25 mouse cellular contexts compared by ENCODE assay signal in genomic region chr1:40271486-40272055, GRCm38 (mm10). TPM values are rescaled to one million over a fixed set of nuclear protein-coding genes. Genes with fewer than 3 reads are reported as not detected.
DNase-seq lines count a peak whose midpoint lies in the region; ATAC-seq and TF ChIP-seq lines count a peak whose summit lies in the region.
"Had no signal": no experiment of that assay in that cellular context is flagged by ENCODE, and none has a peak within 500 bp of the region (broad histone marks: within the 10 kb centered on the region; RNA-seq: fewer than 3 reads in every experiment).

No protein-coding gene starts in this region.

- no peak for TF ChIP-seq POLR2A in cerebellum, adult 2 months (IDR thresholded peaks at IDR 0.05; ENCODE audit: borderline replicate concordance, insufficient read depth, low read length)

- H3K27me3 ChIP-seq in midbrain, embryonic 11.5 days (ENCODE audit: control insufficient read depth, insufficient read depth, low read length): no peaks in the 10 kb centered on the region
- H3K27me3 ChIP-seq in midbrain, embryonic 15.5 days (replicated peaks): 0 out of 2 replicates have a peak, but pooled peaks cover 3% of the 10 kb centered on the region
- H3K27me3 ChIP-seq in cerebellum, adult 2 months (ENCODE audit: control insufficient read depth, insufficient read depth, low read length): no peaks in the 10 kb centered on the region
- H3K27me3 ChIP-seq in hindbrain, embryonic 16.5 days (replicated peaks; ENCODE audit: control insufficient read depth, insufficient read depth, low read length): no peaks in the 10 kb centered on the region
- H3K27me3 ChIP-seq: forebrain, embryonic 12.5 days; forebrain, embryonic 15.5 days; hindbrain, embryonic 15.5 days; intestine, embryonic 15.5 days; Patski had no signal

- no peak overlapping the region for H3K4me2 ChIP-seq in midbrain, embryonic 11.5 days
- no peak overlapping the region for H3K4me2 ChIP-seq in midbrain, embryonic 15.5 days
- H3K4me2 ChIP-seq in hindbrain, embryonic 16.5 days (ENCODE audit: low read length): no peak overlapping the region
- H3K4me2 ChIP-seq: forebrain, embryonic 12.5 days; forebrain, embryonic 15.5 days; heart, embryonic 11.5 days; hindbrain, embryonic 12.5 days; hindbrain, embryonic 15.5 days; intestine, embryonic 15.5 days had no signal

- DNase-seq in midbrain, embryonic 11.5 days (ENCODE audit: low spot score, missing footprints): peak; percentile 26
- no peak for DNase-seq in cerebellum, adult 2 months
- no peak for DNase-seq in kidney, adult 11 months
- DNase-seq: adrenal gland, postnatal 10 days; cerebellum, adult 11 months; cerebellum, adult 8-10 months; cerebellum, postnatal 10 days; cerebellum, postnatal 36 days; gastrocnemius, adult 2 months; gastrocnemius, postnatal 14 days; heart, adult 2 months; kidney, adult 18-20 months had no signal

- no peak overlapping the region for H3K4me3 ChIP-seq in midbrain, embryonic 11.5 days (ENCODE audit: low read depth, low read length)
- H3K4me3 ChIP-seq in midbrain, embryonic 15.5 days: no peak overlapping the region
- no peak overlapping the region for H3K4me3 ChIP-seq in cerebellum, adult 2 months (replicated peaks; ENCODE audit: insufficient read depth, low read depth, low read length)
- no peak overlapping the region for H3K4me3 ChIP-seq in hindbrain, embryonic 16.5 days (ENCODE audit: low read length)
- H3K4me3 ChIP-seq: forebrain, embryonic 12.5 days; forebrain, embryonic 15.5 days; gastrocnemius, adult 2 months; heart, adult 2 months; hindbrain, embryonic 12.5 days; hindbrain, embryonic 15.5 days; intestine, embryonic 15.5 days had no signal

- no peak for TF ChIP-seq CTCF in cerebellum, adult 2 months (IDR thresholded peaks at IDR 0.05; ENCODE audit: borderline replicate concordance, insufficient read depth, low read depth, low read length)

- ATAC-seq in midbrain, embryonic 11.5 days (ENCODE audit: low FRiP score): no peak
- no peak for ATAC-seq in midbrain, embryonic 15.5 days (replicated peaks)
- ATAC-seq in common myeloid progenitor, adult 5-6 weeks (replicated peaks; ENCODE audit: low read depth, poor library complexity, severe bottlenecking): peak; percentile 21; the same call in 1 of the 2 replicates
- peak; percentile 33; the same call in 1 of the 2 replicates for ATAC-seq in granulocyte monocyte progenitor cell, adult 5-6 weeks (replicated peaks; ENCODE audit: poor library complexity, severe bottlenecking)
- ATAC-seq in hindbrain, embryonic 16.5 days: no peak
- ATAC-seq: forebrain, embryonic 15.5 days; intestine, embryonic 15.5 days; Patski had no signal

- H3K27ac ChIP-seq in midbrain, embryonic 11.5 days (ENCODE audit: low read depth, low read length): no peak overlapping the region
- no peak overlapping the region for H3K27ac ChIP-seq in midbrain, embryonic 15.5 days
- H3K27ac ChIP-seq in cerebellum, adult 2 months (ENCODE audit: insufficient read depth, low read length): no peak overlapping the region
- H3K27ac ChIP-seq in hindbrain, embryonic 16.5 days (ENCODE audit: low read depth, low read length): no peak overlapping the region
- H3K27ac ChIP-seq: forebrain, embryonic 12.5 days; forebrain, embryonic 15.5 days; gastrocnemius, adult 2 months; heart, adult 2 months; hindbrain, embryonic 12.5 days; hindbrain, embryonic 15.5 days; intestine, embryonic 15.5 days had no signal

- H3K9ac ChIP-seq in midbrain, embryonic 11.5 days (ENCODE audit: low read length): no peak overlapping the region
- no peak overlapping the region for H3K9ac ChIP-seq in midbrain, embryonic 15.5 days
- H3K9ac ChIP-seq in hindbrain, embryonic 16.5 days (ENCODE audit: low read depth, low read length): no peak overlapping the region
- H3K9ac ChIP-seq: forebrain, embryonic 12.5 days; forebrain, embryonic 15.5 days; hindbrain, embryonic 12.5 days; hindbrain, embryonic 15.5 days; intestine, embryonic 15.5 days had no signal

- H3K36me3 ChIP-seq in midbrain, embryonic 11.5 days (ENCODE audit: control insufficient read depth, insufficient read depth, low read length): no peaks in the 10 kb centered on the region
- H3K36me3 ChIP-seq in midbrain, embryonic 15.5 days (replicated peaks): no peaks in the 10 kb centered on the region
- H3K36me3 ChIP-seq in hindbrain, embryonic 16.5 days (ENCODE audit: control insufficient read depth, insufficient read depth, low read length): no peaks in the 10 kb centered on the region
- H3K36me3 ChIP-seq: forebrain, embryonic 12.5 days; forebrain, embryonic 15.5 days; hindbrain, embryonic 12.5 days; hindbrain, embryonic 15.5 days; intestine, embryonic 15.5 days had no signal

- no peaks in the 10 kb centered on the region for H3K9me3 ChIP-seq in midbrain, embryonic 11.5 days (ENCODE audit: control insufficient read depth, low read length)
- no peaks in the 10 kb centered on the region for H3K9me3 ChIP-seq in midbrain, embryonic 15.5 days
- H3K9me3 ChIP-seq in hindbrain, embryonic 16.5 days (ENCODE audit: control insufficient read depth, low read length): no peaks in the 10 kb centered on the region
- H3K9me3 ChIP-seq: forebrain, embryonic 12.5 days; forebrain, embryonic 15.5 days; hindbrain, embryonic 12.5 days; hindbrain, embryonic 15.5 days; intestine, embryonic 15.5 days had no signal

- 94% methylated on average over 10 of the region's 10 CpGs for WGBS in midbrain, embryonic 11.5 days
- WGBS in midbrain, embryonic 15.5 days: 94% methylated on average over 10 of the region's 10 CpGs
- WGBS in cerebellum, adult 2 months: 91% methylated on average over 10 of the region's 10 CpGs
- WGBS in hindbrain, embryonic 16.5 days: 95% methylated on average over 10 of the region's 10 CpGs

- no peaks in the 10 kb centered on the region for H3K4me1 ChIP-seq in midbrain, embryonic 11.5 days (ENCODE audit: control insufficient read depth, insufficient read depth, low read length)
- peaks cover 3% of the 10 kb centered on the region for H3K4me1 ChIP-seq in midbrain, embryonic 15.5 days
- H3K4me1 ChIP-seq in cerebellum, adult 2 months (ENCODE audit: control insufficient read depth, insufficient read depth, low read length): peaks cover 12% of the 10 kb centered on the region; the same call in 1 of the 2 replicates
- H3K4me1 ChIP-seq in hindbrain, embryonic 16.5 days (ENCODE audit: control insufficient read depth, insufficient read depth, low read depth, low read length): peaks cover 2% of the 10 kb centered on the region

RNA-seq across cellular contexts. Expression of gene Il1r1, which starts 46.7 kb away (rescaled TPM):
- polyA plus RNA-seq in midbrain, embryonic 11.5 days (2014; fragmentation: Nextera tagmentation; extraction: Ambion mirVana): 0.96 and 1.0 TPM in 2 replicates
- 0.80 and 0.83 TPM in 2 replicates for polyA plus RNA-seq in midbrain, embryonic 15.5 days (2015; fragmentation: Nextera tagmentation; extraction: Ambion mirVana)
- 11.8 and 14.4 TPM in 2 replicates for total RNA-seq in common myeloid progenitor, adult 5-6 weeks (2017)
- 3.0 and 3.1 TPM in 2 replicates for total RNA-seq in granulocyte monocyte progenitor cell, adult 5-6 weeks (2014; fragmentation: Nextera tagmentation)
- 2.2 and 2.7 TPM in 2 replicates for total RNA-seq in granulocyte monocyte progenitor cell, adult 5-6 weeks (2017)
- 1.7 and 2.2 TPM in 2 replicates for polyA plus RNA-seq in cerebellum, adult 2 months (2012; rRNA removed)
- 0.70 and 0.75 TPM in 2 replicates for polyA plus RNA-seq in hindbrain, embryonic 16.5 days (2015; fragmentation: Nextera tagmentation; extraction: Ambion mirVana)
- polyA plus RNA-seq: CD4-positive, CD25-positive, alpha-beta regulatory T cell, adult 4 months had no signal

RNA-seq across cellular contexts. Expression of gene Il1rl2, which starts 52.8 kb away (rescaled TPM):
- polyA plus RNA-seq in midbrain, embryonic 11.5 days (2014; fragmentation: Nextera tagmentation; extraction: Ambion mirVana): 0.98 and 1.0 TPM in 2 replicates
- 0.68 and 1.1 TPM in 2 replicates for polyA plus RNA-seq in midbrain, embryonic 15.5 days (2015; fragmentation: Nextera tagmentation; extraction: Ambion mirVana)
- total RNA-seq in common myeloid progenitor, adult 5-6 weeks (2017): 1.4 and 4.2 TPM in 2 replicates
- total RNA-seq in granulocyte monocyte progenitor cell, adult 5-6 weeks (2014; fragmentation: Nextera tagmentation): 13.4 and 14.5 TPM in 2 replicates
- 8.7 and 10.8 TPM in 2 replicates for total RNA-seq in granulocyte monocyte progenitor cell, adult 5-6 weeks (2017)
- polyA plus RNA-seq in cerebellum, adult 2 months (2012; rRNA removed): 0.29 and 0.39 TPM in 2 replicates
- polyA plus RNA-seq in hindbrain, embryonic 16.5 days (2015; fragmentation: Nextera tagmentation; extraction: Ambion mirVana): 0.79 and 1.1 TPM in 2 replicates
- polyA plus RNA-seq: C2C12, Patski had no signal

Comparison
In these comparisons a context has a peak if more than half of its experiments do, and no peak if none do; other contexts are left out.
1. ATAC-seq: peak in common myeloid progenitor, adult 5-6 weeks (single experiment) and granulocyte monocyte progenitor cell, adult 5-6 weeks (single experiment); none in midbrain, embryonic 11.5 days (single experiment), midbrain, embryonic 15.5 days (single experiment) and hindbrain, embryonic 16.5 days (single experiment).